Mouse (Mus musculus): ENCODE results near the gene Plscr2.
"Not testable (repeated sequence)": the region's sequence is repeated elsewhere in the genome, so short reads cannot be mapped to it uniquely, and the experiment has no call there.

The Plscr2 gene

DNA sequence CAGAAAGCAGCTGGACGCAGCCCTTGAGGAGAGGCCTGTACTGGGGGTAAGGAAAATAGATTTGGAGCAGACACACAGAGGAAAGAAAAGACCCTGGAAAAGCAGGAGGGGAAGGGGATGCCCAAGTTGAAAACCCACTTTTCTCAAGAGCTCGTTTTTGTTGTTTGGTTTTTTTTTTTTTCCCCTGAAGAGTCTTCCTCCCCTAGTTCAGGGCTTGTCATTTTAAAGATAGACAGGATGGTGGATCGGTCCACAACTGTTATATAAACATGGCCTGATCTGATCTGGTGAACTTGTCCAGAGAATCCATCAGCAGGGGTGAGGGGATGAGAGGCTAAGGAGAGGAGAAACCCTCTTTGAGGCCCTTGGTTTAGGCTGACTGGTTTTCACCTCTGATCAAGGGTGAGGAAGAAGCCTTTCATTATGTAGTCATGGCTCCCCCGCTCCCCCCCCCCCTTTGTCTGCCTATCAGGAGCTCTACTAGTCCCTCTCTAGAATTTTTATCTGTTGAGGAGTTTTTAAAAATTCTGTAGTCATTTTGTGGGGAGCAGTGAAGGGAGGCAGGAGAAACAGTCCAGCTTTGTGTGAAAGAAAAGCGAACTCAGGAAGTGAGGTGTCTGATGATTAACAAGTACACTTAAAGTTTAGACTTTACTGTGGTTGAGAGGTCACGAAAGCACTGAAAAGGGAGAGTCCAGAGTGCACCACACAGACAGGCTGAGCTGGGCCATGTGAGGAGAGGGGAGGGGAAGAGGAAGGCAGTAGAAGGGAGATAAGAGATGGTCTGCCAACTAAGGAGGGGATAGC, 1.2 kb upstream of the Plscr2 start:
- no peak for DNase-seq (ENCODE audit: low spot score in 2 of 2)

DNA sequence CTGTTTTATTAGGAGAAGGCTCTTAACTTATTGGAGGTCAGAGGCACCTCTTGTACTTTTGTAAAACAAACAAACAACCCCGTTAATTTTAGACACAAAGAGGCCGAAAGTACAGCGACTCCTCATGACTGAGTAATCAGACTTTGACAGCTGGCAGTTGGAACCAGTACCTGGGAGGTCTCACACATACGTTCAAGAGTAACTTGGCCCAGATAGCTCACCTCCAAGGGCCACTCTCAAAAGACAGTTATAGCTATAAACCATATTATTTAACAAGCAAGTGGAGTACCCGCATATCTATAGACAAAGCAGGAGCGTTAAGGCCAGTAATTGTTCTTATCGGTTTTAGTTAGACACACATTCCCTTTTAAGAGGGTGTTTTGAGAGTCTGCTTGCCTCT, 958 bp downstream of the Plscr2 start:
- no peak for DNase-seq (ENCODE audit: low spot score in 2 of 2)

DNA sequence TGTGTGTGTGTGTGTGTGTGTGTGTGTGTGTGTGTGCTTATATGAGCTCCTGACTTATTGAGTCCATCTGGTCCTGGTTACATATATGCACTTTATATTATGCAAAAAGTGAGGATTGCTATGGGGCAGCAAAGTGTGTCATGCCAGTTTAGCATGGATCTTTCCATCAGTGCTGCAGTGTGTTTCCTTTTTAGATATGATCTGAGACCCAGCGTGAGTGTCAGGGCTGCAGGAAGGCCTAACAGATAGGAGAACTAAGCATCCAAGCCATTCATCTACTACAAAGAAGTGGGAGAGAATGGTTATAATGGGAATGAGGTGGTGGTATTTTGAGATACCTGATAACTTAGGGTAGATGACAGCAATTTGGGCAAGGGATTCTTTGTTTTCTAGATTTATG, 4.6 kb downstream of the Plscr2 start:
- DNase-seq (ENCODE audit: low spot score in 2 of 2): no peak

DNA sequence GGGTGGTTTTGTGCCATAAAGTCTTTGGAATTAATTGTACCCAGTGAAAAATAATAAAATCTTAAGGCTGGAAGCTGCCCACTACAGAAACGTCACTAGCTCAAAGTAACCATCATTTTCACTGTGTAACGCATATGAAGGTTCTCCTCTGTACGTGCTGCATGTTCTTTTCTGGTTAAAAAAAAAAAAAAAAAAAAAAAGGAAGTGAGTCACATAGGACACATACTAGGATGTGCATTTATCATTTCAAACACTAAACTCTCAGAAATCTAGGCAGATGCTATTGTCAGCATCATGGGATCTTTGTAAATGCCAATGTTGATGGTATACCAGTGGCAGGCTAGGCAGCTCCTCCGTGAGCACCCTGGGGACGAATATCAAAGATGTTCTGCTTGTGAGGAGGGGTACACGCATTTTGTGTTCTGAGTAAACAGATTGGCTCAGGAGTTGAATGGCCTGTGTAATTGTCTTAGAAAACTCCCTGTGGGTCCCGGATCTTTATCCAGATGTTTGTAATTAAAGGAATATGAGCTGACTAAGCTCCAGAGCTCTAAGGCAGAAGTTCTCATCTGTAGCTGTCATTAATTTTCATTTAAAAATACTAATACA, 7.3 kb downstream of the Plscr2 start:
- no peak for DNase-seq (ENCODE audit: low spot score in 2 of 2)

DNA sequence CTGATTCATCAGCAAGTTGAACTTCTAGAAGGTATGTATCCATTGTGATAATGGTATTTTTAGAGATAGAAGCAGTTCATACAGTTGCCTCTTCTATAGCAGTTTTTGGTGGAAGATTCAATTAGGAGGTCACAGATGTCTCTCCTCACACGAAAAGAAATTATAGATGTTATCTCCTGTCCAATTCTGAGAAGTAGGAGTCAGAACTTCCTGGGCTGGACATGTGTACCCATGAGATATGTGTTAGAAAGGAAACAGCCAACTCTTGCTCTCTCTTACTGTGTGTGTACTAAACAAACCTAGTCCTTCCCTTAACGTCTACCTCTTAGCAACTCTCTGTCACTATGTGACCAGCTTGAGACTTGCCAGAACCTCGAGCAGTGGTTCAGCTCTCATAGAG, 14.3 kb downstream of the Plscr2 start:
- no peak for DNase-seq (ENCODE audit: low spot score in 2 of 2)

DNA sequence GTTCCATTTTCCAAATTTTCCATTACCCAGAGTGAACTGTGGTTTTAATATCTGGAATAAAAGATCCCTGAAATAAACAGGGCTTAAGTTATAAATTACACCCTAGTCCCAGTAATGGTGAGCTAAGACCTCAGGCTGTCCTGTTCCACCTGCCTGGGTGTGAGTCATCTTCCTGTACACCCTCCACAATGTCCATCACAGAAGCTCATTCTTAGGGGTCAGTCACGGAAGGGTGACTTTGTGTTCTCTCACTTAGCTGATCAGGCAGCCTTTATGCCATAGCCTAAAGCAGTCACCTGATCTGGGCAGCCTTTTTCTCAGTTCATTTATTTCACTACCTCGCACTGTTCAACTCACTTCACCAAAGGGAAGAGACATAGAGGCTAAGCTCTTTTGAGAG, 16.8 kb downstream of the Plscr2 start:
- DNase-seq (ENCODE audit: low spot score in 2 of 2): no peak

DNA sequence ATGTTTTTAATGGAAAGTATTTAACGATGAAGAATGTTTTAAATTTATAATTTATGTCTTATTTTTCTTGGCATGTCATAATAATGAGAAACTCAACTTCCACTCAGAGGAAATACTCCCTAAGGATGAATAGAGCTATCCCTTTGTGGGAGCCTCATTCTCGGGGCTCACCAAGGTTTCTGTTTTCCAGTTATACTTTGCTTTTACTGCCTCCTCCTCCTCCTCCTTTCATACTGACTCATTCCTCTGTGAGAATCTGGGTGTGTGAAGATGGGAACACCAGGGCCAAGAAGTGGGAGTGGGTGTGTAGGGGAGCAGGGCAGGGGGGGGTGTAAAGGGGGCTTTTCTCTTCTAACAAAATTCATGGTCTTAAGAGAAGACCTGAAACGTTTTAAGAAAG, 17.5 kb downstream of the Plscr2 start:
- no peak for DNase-seq (ENCODE audit: low spot score in 2 of 2)

DNA sequence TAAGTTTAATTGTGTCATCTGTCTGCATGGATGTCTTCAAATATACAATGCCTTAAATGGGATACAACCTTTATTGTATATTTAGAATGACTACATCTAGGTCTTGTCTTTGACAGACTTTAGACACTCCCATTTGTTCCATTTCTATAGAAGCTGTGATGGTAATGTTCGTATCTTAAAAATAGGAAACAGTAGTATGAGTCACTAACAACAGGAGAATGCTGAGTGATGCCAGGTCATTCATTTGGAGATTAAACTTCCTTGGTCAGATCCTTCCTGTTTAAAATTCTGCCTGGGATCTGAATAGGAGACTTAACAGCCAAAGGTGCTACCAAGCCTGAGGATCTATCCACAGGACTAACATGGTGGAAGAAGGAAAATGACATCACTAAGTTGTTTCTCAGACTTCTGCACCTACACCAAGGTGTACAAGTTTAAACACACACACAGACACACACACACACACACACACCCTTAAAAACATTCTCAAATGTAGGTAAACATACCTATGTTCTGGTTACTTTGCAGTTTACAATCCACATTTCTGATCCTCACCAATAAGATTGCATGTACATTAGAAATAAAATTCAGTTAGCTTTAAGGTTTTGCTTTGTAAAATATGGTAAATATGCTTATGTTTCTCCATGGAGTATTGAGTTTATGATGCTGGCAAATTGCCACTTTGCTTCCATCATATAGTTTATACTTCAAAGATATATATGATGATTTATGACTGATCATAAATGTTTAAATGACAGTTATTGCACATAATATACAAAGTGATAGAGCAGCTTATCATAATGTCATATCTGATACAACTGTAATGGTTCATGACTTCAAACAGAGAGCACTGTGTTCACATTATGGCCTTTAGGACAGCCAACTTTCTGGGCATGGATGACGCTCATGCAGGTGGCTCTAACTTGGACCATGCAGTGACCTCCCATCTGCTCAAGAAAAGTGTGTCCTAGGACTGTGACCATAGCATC, 18.5 kb downstream of the Plscr2 start:
- no peak for DNase-seq (ENCODE audit: low spot score in 2 of 2)

DNA sequence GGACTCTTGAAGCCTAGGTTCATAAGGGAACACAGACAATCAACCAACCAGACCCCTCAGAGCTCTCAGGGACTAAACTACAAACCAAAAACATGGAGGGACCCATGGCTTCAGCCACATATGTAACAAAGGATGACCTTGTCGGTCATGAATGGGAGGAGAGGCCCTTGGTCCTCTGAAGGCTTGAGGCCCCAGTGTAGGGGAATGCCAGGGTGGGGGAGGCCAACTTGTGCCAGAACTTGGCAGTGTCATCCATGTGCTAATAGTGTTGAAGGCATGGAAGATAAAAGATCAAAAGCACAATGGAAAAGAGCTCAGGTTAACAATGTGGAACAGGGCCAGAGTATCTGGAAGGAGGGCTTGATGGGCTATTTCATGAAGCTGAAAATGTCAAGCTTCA, 22.9 kb downstream of the Plscr2 start:
- DNase-seq (ENCODE audit: low spot score in 2 of 2): no peak

DNA sequence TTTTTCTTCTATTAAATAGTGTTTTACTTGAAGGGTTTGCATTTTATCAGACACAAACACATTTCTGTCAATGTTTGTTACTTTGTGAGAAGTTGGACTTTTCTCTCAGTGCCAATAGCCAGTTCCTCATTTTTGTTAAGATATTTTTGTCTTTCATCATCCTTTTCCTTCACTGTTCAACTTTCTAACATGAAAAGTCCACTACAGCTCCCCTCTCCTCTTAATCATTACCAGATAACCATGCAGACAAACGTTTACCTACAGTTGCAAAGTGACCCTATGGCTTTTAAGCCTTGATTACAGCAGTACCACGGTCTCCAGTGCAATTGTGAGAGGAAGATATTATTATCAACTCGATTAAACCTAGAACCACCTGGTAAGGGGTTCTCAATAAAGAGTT, 25.8 kb downstream of the Plscr2 start:
- DNase-seq (ENCODE audit: low spot score in 2 of 2): no peak

DNA sequence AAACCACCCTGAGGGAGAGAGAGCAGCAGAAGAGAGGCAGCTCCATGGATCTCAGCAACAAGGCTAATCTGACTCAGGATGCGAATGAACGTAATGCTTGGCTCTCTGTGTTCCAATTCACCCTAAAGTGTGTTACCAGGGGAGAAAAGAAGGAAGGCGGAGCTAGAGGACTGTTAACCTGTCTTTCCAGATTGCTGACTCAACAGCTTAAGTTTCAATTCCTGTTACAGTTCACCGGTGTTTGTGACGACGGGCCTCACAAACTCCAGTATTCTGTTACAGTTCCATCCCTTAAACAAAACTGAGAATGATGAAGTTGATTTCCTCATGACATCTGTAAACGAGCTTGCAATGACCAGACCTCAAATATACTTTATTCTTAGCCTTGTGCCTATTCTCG, 29.7 kb downstream of the Plscr2 start:
- DNase-seq (ENCODE audit: low spot score in 2 of 2): no peak

DNA sequence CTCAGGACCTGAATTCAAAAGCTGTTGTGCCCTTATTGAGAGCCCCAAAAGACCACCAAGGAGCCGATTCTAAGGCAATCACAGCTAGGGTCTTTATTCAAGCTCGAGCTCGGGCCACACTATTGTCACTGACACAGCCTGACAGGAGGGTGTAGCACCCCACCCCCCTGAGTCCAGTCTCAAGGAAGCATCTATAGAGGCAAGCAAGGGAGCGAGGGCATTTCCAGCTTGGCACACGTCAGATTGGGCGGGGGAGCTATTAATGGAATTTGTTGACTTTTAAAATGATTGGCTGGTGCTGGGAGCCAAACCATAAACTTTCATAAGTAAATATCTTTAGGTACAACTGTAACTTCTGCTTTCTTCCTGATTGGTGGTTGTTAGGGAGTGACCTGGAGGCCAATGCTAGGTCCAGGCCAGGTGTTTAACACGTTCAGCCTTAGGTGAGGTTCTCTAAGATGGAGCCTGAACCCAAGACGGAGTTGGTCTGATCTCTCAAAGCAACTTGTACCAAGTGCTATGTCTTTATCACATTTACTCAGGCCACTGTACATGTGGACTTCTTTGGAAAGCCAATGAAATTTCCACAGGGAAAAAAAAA, 30.3 kb downstream of the Plscr2 start:
- DNase-seq (ENCODE audit: low spot score in 2 of 2): no peak

DNA sequence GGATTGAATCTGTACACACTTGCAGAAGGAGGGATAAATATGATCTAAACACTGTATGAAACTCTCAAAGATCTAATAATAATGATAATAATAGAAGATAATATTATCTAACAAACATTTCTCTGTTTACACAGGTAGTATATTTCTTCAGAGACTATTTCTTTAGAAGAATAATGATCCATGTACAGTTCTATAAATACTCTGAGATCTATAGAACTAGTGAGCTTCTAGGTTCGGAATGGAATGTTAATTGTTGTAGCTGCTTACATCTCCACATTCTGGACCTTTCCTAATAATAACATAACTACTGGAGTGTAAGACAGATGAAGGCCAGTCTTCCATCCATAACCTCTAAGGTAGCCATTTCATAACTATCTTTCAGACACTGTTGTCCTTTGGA, 33.7 kb downstream of the Plscr2 start, which contains the start of gene 1700057G04Rik:
TSS of gene 1700057G04Rik (plus strand) at position 301 of the 400 bp plus-strand sequence.
- no peak for DNase-seq (ENCODE audit: low spot score in 2 of 2)

DNA sequence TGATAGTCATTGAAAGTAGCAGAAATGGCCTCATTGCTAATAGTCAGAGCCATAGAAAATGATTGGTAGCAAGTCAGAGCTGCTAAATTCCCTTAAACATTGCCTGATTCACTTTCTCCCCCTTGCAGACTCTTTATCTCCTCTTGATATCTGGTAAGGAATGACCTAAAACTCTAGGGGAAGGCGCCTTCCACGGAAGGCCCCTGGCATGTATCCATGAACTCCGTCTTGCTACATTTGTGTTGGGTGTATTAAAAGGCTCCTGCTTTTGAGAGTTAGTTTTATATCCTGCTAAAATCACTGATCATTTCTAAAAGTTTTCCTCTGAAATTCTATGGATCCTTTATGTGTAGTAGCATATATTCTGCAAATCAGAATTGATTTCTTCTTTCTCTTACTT, 41.4 kb downstream of the Plscr2 start:
- no peak for DNase-seq (ENCODE audit: low spot score in 2 of 2)

DNA sequence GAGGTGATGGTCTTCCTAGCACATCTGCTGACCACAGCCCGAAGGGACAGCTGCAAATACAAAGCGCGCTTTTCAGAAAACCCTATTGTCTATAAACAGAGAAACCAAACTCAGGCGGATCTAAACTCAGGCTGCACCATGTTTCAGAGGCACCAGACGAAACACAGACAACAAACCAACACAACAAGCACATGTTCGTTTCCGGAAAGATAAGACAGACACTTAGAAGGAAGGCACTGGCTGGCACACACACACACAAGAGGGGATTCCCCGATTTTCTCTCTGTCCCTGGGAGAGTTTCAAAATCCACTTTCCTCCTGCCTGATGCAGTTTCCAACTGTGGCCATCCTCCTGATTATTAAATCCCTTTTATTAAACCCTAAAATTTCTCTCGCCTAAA, 50.5 kb downstream of the Plscr2 start:
- DNase-seq (ENCODE audit: low spot score in 2 of 2): not testable (repeated sequence)

DNA sequence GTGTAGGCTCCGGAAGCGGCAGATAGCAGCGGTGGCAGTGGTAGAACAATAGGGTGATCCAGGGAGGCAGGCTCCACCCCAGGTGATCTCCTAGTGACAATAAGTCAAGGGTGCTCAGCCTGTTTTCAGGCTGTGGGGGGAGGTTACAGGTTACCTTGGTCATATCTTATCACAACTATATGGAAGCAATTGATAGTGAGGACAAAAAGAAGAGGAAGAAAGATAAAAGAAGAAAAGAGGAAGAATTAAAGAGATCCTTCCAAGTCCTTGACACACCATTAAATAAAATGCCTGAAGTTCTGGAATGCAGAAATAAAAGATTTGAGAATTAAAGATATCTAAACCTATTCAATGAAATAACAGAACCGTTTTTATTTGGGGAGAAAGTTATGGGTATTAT, 51.4 kb downstream of the Plscr2 start:
- no peak for DNase-seq (ENCODE audit: low spot score in 2 of 2)

DNA sequence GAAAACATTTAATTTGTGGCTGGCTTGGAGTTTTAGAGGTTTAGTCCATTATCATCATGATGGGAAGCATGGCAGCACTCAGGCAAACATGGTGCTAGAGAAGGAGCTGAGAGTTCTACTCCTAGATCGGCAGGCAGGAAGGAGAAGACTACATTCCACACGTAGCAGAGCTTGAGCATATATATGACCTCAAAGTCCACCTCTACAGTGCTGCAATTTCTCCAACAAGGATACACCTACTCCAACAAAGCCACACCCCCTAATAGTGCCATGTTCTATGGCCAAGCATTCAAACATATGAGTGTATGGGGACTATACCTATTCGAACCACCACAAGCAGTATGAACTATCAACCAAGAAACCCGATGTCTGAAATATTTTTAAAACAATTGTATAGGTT, 56.0 kb downstream of the Plscr2 start:
- DNase-seq (ENCODE audit: low spot score in 2 of 2): no peak

DNA sequence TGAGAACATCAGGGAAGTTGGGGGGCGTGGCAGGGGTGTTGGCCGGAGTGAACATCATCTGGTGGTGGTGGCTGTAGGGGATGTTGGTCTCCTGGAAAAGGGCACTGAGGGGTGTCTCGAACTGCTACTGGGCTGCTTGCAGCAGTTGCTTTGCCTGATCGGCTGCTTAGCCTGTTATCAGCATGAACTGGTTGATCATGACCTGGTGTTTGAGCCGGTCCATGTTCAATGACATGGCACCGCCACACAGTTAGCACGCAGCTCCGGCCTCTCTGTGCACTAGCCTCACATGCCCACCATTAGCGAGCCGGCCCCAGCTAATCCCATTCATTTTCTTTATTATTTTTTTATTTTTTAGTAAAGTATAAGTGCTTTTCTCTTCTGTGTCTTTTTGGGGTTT, 59.4 kb downstream of the Plscr2 start:
- DNase-seq (ENCODE audit: low spot score in 2 of 2): no peak

DNA sequence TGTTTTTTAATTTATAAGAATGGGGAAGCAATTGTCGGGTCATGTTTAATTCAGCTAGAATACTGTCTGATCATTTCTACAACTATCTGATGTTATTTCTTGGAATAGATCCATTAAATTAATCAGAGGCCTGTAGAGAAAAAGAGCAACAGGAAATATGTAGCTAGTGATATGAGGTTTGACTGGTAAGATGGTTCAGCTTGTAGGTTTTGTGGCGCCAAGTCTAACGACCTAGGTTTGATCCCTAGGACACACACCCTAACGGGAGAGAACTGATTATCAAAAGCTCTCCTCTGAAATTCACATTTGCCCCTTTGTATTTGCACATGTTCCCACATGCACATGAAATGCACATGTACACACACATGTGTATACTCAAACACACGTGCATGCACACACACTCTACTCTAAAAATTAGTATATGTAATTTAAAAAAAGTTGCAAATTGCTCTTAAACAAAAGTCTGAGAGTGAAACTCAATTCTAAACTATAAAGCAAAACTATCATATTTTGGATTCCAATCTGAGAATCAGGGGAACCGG, 59.9 kb downstream of the Plscr2 start:
- no peak for DNase-seq (ENCODE audit: low spot score in 2 of 2)

DNA sequence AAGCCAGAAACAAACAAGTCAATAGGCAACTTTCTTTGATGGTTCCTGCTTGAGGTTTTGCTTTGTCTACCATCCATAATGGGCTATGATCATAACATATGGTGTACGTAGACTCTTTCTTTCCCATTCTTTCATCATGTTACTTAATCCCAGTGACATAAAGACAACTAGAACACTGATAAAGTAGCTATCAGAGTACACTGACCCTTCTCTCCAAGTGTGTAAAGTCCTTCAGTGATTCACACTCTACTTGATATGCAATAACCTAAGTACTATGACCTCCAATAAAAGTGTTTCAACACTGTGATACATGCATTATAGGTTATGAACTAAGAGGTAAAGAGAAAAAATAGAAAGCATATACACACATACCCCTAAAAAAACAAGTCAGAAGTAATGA, 61.7 kb downstream of the Plscr2 start:
- no peak for DNase-seq (ENCODE audit: low spot score in 2 of 2)

DNA sequence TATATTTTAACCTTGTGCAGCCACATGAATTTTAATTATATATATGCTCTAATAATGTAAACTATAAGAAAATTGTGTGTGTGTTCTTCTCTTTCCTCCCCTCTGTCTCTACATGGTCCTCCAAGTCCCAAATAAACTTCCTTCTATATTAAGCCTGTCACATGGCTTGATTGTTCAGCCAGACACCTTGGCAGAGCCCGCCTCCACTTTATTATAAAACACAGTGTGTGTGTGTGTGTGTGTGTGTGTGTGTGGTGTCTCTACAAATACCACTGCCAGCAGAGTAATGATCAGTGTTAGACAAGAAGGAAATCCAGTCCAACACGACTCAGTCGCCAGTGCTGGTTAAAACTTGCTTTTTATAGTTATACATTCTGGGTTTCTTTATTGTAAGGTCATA, 62.3 kb downstream of the Plscr2 start:
- no peak for DNase-seq (ENCODE audit: low spot score in 2 of 2)

DNA sequence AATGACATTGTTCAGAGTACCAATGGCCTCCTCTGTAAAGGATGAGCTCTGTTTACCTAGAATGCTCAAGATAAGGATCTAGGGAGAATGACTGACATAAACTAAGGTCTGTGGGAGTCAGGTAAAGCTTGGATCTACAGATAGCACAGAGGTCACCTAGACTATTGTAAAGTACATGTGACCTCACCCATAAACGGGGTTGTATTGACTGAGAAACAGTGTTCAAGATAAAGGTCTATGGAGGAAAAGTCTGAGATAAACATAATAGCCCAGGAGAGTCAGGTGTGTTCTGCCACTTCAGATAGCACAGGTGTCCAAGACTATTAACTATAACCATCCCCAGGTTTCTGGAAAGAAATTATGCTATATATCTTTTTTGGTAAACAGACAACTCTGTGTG, 63.6 kb downstream of the Plscr2 start:
- no peak for DNase-seq (ENCODE audit: low spot score in 2 of 2)
